Mouse (Mus musculus): ENCODE results near the gene Abcb9. TPM values are rescaled to one million over a fixed set of nuclear protein-coding genes. Genes with fewer than 3 reads are reported as not detected.

Abcb9 gene
- total RNA-seq, 4 experiments from 2014 or later = 54.5 to 61.4 (median 56.3) TPM

- DNase-seq (ENCODE audit: low spot score in 2 of 2) = no peak
Observed at GRCm38 (mm10) chr5:124015727-124016126, 79.9 kb downstream of the Abcb9 start.

- DNase-seq (ENCODE audit: low spot score in 2 of 2) = no peak
Observed at GRCm38 (mm10) chr5:124014791-124015251, 80.8 kb downstream of the Abcb9 start.

GRCm38 (mm10) chr5:124014180-124014579 lies 81.4 kb downstream of the Abcb9 start:
- DNase-seq (ENCODE audit: low spot score in 2 of 2) = no peak

GRCm38 (mm10) chr5:124013747-124014146 lies 81.9 kb downstream of the Abcb9 start:
- no peak for DNase-seq (ENCODE audit: low spot score in 2 of 2)

GRCm38 (mm10) chr5:124012885-124013284 lies 82.7 kb downstream of the Abcb9 start:
- no peak for DNase-seq (ENCODE audit: low spot score in 2 of 2)

GRCm38 (mm10) chr5:124011927-124012326 lies 83.7 kb downstream of the Abcb9 start:
- DNase-seq (ENCODE audit: low spot score in 2 of 2) = no peak

Other genes starting within 250 kb of the Abcb9 start
- gene Hcar2, start 230.3 kb downstream of the Abcb9 start, total RNA-seq (2022) = 1 to 10 TPM in 2 of 4 experiments, under 1 TPM in 1, not detected in 1; 0.24 to 2.8 (median 1.3) TPM
- 1 to 10 TPM in 2 of 4 experiments, under 1 TPM in 2; 0.88 to 1.4 (median 1.1) TPM for gene Hcar1, start 215.8 kb downstream of the Abcb9 start, total RNA-seq (2022)
- 10 to 100 TPM; 67.8 to 76.3 (median 73.0) TPM for gene Denr, start 188.6 kb downstream of the Abcb9 start, total RNA-seq (2022)
- gene Gm43518, start 168.4 kb downstream of the Abcb9 start, total RNA-seq (2022) = 1 to 10 TPM in 1 of 4 experiments, not detected in 3; 1.2 TPM
- gene Ccdc62, start 165.1 kb downstream of the Abcb9 start, total RNA-seq (2022) = 1 to 10 TPM; 2.0 to 6.9 (median 5.4) TPM
- 10 to 100 TPM; 59.9 to 72.4 (median 63.5) TPM for gene Hip1r, start 122.2 kb downstream of the Abcb9 start, total RNA-seq (2022)
- gene Vps37b, start 63.5 kb downstream of the Abcb9 start, total RNA-seq (2022) = 10 to 100 TPM; 35.5 to 47.5 (median 42.3) TPM
- 10 to 100 TPM; 29.4 to 36.2 (median 32.3) TPM for gene Ogfod2, start 16.5 kb upstream of the Abcb9 start, total RNA-seq (2022)
- 10 to 100 TPM; 58.5 to 70.6 (median 61.2) TPM for gene Arl6ip4, start 20.3 kb upstream of the Abcb9 start, total RNA-seq (2022)
- 100 to 1,000 TPM; 235 to 257 (median 249) TPM for gene Pitpnm2, start 154.0 kb upstream of the Abcb9 start, total RNA-seq (2022)
- 10 to 100 TPM; 23.8 to 29.4 (median 27.1) TPM for gene Mphosph9, start 232.2 kb upstream of the Abcb9 start, total RNA-seq (2022)
- 10 to 100 TPM in 3 of 4 experiments, 1 to 10 TPM in 1; 9.1 to 14.1 (median 12.8) TPM for gene 2810006K23Rik, start 232.3 kb upstream of the Abcb9 start, total RNA-seq (2022)

Data from left cerebral cortex, adult 8-10 months (tissue).